Mouse (Mus musculus): Measurements from ENCODE around the gene Tmem163. TPM values are rescaled to one million over a fixed set of nuclear protein-coding genes. Genes with fewer than 3 reads are reported as not detected.
A peak's percentile ranks its signal among the peaks of the same experiment; 100 is the strongest.

Tmem163 gene
- polyA plus RNA-seq, 1 experiment from 2014 or later, result 40.4 TPM

- Histone ChIP-seq H3K4me3 (no peak overlapping the region), H3K36me3 (peaks cover 7% of the 10 kb centered on the region; the same call in 1 of the 2 replicates), H3K9me3 (replicated peaks) (no peaks in the 10 kb centered on the region), H3K4me2 (replicated peaks) (no peak overlapping the region), H3K4me1 (no peaks in the 10 kb centered on the region), H3K27me3 (no peaks in the 10 kb centered on the region), H3K27ac (no peak overlapping the region), H3K9ac (no peak overlapping the region)
- ATAC-seq (ENCODE audit: low FRiP score), result no peak
- WGBS, result 78% methylated on average over 4 of the region's 4 CpGs
These were observed 209.2 kb downstream of the Tmem163 start for GRCm38 (mm10) chr1:127470175-127470574.

GRCm38 (mm10) chr1:127467238-127467637 lies 212.1 kb downstream of the Tmem163 start:
- no peak overlapping the region for H3K4me3 ChIP-seq
- no peak overlapping the region for H3K4me2 ChIP-seq (replicated peaks)
- no peak for ATAC-seq (ENCODE audit: low FRiP score)
- no peaks in the 10 kb centered on the region for H3K27me3 ChIP-seq
- WGBS, result 95% methylated on average over 5 of the region's 5 CpGs
- H3K9me3 ChIP-seq (replicated peaks), result no peaks in the 10 kb centered on the region
- no peak overlapping the region for H3K9ac ChIP-seq
- H3K36me3 ChIP-seq, result peaks cover 7% of the 10 kb centered on the region; the same call in 1 of the 2 replicates
- no peaks in the 10 kb centered on the region for H3K4me1 ChIP-seq
- no peak overlapping the region for H3K27ac ChIP-seq

- 74% methylated on average over 6 of the region's 6 CpGs for WGBS
- H3K27ac ChIP-seq, result no peak overlapping the region
- ATAC-seq (ENCODE audit: low FRiP score), result no peak
These were observed 214.1 kb downstream of the Tmem163 start for GRCm38 (mm10) chr1:127465292-127465691.

GRCm38 (mm10) chr1:127464041-127464440 lies 215.3 kb downstream of the Tmem163 start:
- Histone ChIP-seq H3K4me3 (no peak overlapping the region), H3K9me3 (replicated peaks) (no peaks in the 10 kb centered on the region), H3K27ac (no peak overlapping the region), H3K27me3 (no peaks in the 10 kb centered on the region), H3K4me2 (replicated peaks) (no peak overlapping the region), H3K36me3 (no peaks in the 10 kb centered on the region), H3K9ac (no peak overlapping the region), H3K4me1 (0 out of 2 replicates have a peak, but pooled peaks cover 5% of the 10 kb centered on the region)
- no peak for ATAC-seq (ENCODE audit: low FRiP score)
- 82% methylated on average over 6 of the region's 6 CpGs for WGBS

More at GRCm38 (mm10) chr1:127465292-127465691, 214.1 kb downstream of the Tmem163 start:
- 0 out of 2 replicates have a peak, but pooled peaks cover 2% of the 10 kb centered on the region for H3K4me1 ChIP-seq
- H3K4me3 ChIP-seq, result no peak overlapping the region
- H3K9me3 ChIP-seq (replicated peaks), result no peaks in the 10 kb centered on the region
- no peak overlapping the region for H3K4me2 ChIP-seq (replicated peaks)
- H3K9ac ChIP-seq, result no peak overlapping the region
- H3K27me3 ChIP-seq, result no peaks in the 10 kb centered on the region
- no peaks in the 10 kb centered on the region for H3K36me3 ChIP-seq

- H3K36me3 ChIP-seq, result no peaks in the 10 kb centered on the region
- peak; percentile 46 for ATAC-seq (ENCODE audit: low FRiP score)
- H3K9me3 ChIP-seq (replicated peaks), result no peaks in the 10 kb centered on the region
- 71% methylated on average over 9 of the region's 9 CpGs for WGBS
- H3K9ac ChIP-seq, result no peak overlapping the region
- H3K4me2 ChIP-seq (replicated peaks), result no peak overlapping the region
- no peak overlapping the region for H3K27ac ChIP-seq
- H3K4me3 ChIP-seq, result no peak overlapping the region
- no peaks in the 10 kb centered on the region for H3K27me3 ChIP-seq
- H3K4me1 ChIP-seq, result peaks cover 12% of the 10 kb centered on the region
These were observed 218.3 kb downstream of the Tmem163 start for GRCm38 (mm10) chr1:127461017-127461416.

- ATAC-seq (ENCODE audit: low FRiP score), result no peak
- no peaks in the 10 kb centered on the region for H3K9me3 ChIP-seq (replicated peaks)
- H3K27me3 ChIP-seq, result no peaks in the 10 kb centered on the region
- H3K27ac ChIP-seq, result no peak overlapping the region
- no peaks in the 10 kb centered on the region for H3K36me3 ChIP-seq
- H3K4me1 ChIP-seq, result peaks cover 12% of the 10 kb centered on the region
- H3K4me2 ChIP-seq (replicated peaks), result no peak overlapping the region
- no peak overlapping the region for H3K9ac ChIP-seq
- 62% methylated on average over 7 of the region's 7 CpGs for WGBS
- no peak overlapping the region for H3K4me3 ChIP-seq
These were observed 219.8 kb downstream of the Tmem163 start for GRCm38 (mm10) chr1:127459576-127459975.

GRCm38 (mm10) chr1:127459015-127459451 lies 220.3 kb downstream of the Tmem163 start:
- Histone ChIP-seq H3K27me3 (no peaks in the 10 kb centered on the region), H3K4me2 (replicated peaks) (no peak overlapping the region), H3K36me3 (no peaks in the 10 kb centered on the region), H3K4me1 (peaks cover 12% of the 10 kb centered on the region), H3K9me3 (replicated peaks) (no peaks in the 10 kb centered on the region), H3K4me3 (no peak overlapping the region), H3K9ac (no peak overlapping the region), H3K27ac (peak overlapping the region; percentile 60)
- WGBS, result 15% methylated on average over 6 of the region's 6 CpGs
- peak; percentile 77 for ATAC-seq (ENCODE audit: low FRiP score)

GRCm38 (mm10) chr1:127453397-127453796 lies 226.0 kb downstream of the Tmem163 start:
- ATAC-seq (ENCODE audit: low FRiP score), result no peak
- H3K36me3 ChIP-seq, result peaks cover 17% of the 10 kb centered on the region
- H3K4me1 ChIP-seq, result peaks cover 2% of the 10 kb centered on the region; the same call in 1 of the 2 replicates
- WGBS, result 92% methylated on average over 6 of the region's 6 CpGs
- H3K9ac ChIP-seq, result no peak overlapping the region
- no peak overlapping the region for H3K4me2 ChIP-seq (replicated peaks)
- no peaks in the 10 kb centered on the region for H3K27me3 ChIP-seq
- no peak overlapping the region for H3K27ac ChIP-seq
- 0 out of 2 replicates have a peak, but pooled peaks cover 2% of the 10 kb centered on the region for H3K9me3 ChIP-seq (replicated peaks)
- no peak overlapping the region for H3K4me3 ChIP-seq

- H3K36me3 ChIP-seq, result peaks cover 10% of the 10 kb centered on the region
- no peak for ATAC-seq (ENCODE audit: low FRiP score)
- H3K9me3 ChIP-seq (replicated peaks), result 0 out of 2 replicates have a peak, but pooled peaks cover 4% of the 10 kb centered on the region
- H3K27ac ChIP-seq, result no peak overlapping the region
- no peaks in the 10 kb centered on the region for H3K27me3 ChIP-seq
- no peak overlapping the region for H3K4me2 ChIP-seq (replicated peaks)
- 46% methylated on average over 5 of the region's 5 CpGs for WGBS
- no peak overlapping the region for H3K9ac ChIP-seq
- H3K4me3 ChIP-seq, result no peak overlapping the region
- H3K4me1 ChIP-seq, result peaks cover 17% of the 10 kb centered on the region
These were observed 234.4 kb downstream of the Tmem163 start for GRCm38 (mm10) chr1:127444836-127445485.

GRCm38 (mm10) chr1:127442880-127443877 lies 236.2 kb downstream of the Tmem163 start:
- peaks cover 17% of the 10 kb centered on the region for H3K4me1 ChIP-seq
- H3K4me3 ChIP-seq, result no peak overlapping the region
- WGBS, result 31% methylated on average over 14 of the region's 14 CpGs
- H3K9me3 ChIP-seq (replicated peaks), result no peaks in the 10 kb centered on the region
- no peaks in the 10 kb centered on the region; the same call in 1 of the 2 replicates for H3K36me3 ChIP-seq
- no peak overlapping the region for H3K9ac ChIP-seq
- ATAC-seq (ENCODE audit: low FRiP score), result peak; percentile 11; the same call in 1 of the 2 replicates
- H3K27ac ChIP-seq, result no peak overlapping the region
- H3K27me3 ChIP-seq, result no peaks in the 10 kb centered on the region
- H3K4me2 ChIP-seq (replicated peaks), result no peak overlapping the region

- Histone ChIP-seq H3K36me3 (no peaks in the 10 kb centered on the region), H3K4me3 (no peak overlapping the region), H3K27ac (no peak overlapping the region), H3K27me3 (no peaks in the 10 kb centered on the region), H3K4me2 (replicated peaks) (no peak overlapping the region), H3K9ac (no peak overlapping the region), H3K9me3 (replicated peaks) (no peaks in the 10 kb centered on the region), H3K4me1 (peaks cover 17% of the 10 kb centered on the region)
- ATAC-seq (ENCODE audit: low FRiP score), result no peak
- WGBS, result 75% methylated on average over 3 of the region's 3 CpGs
These were observed 237.6 kb downstream of the Tmem163 start for GRCm38 (mm10) chr1:127441736-127442135.

- Histone ChIP-seq H3K9me3 (replicated peaks) (no peaks in the 10 kb centered on the region), H3K9ac (no peak overlapping the region), H3K4me2 (replicated peaks) (no peak overlapping the region), H3K27me3 (no peaks in the 10 kb centered on the region), H3K36me3 (no peaks in the 10 kb centered on the region), H3K4me3 (no peak overlapping the region), H3K27ac (no peak overlapping the region), H3K4me1 (peaks cover 17% of the 10 kb centered on the region)
- no peak for ATAC-seq (ENCODE audit: low FRiP score)
- WGBS, result 78% methylated on average over 1 of the region's 1 CpGs
These were observed 238.3 kb downstream of the Tmem163 start for GRCm38 (mm10) chr1:127441007-127441406.

Measured in hindbrain, embryonic 12.5 days (tissue).